Mouse (Mus musculus): ENCODE results near the gene Gm35315.
"Not testable (repeated sequence)": the region's sequence is repeated elsewhere in the genome, so short reads cannot be mapped to it uniquely, and the experiment has no call there.

Gene Gm35315

GRCm38 (mm10) chr5:110101716-110102347 lies 7.6 kb upstream of the Gm35315 start:
- DNase-seq (ENCODE audit: low spot score): no peak

DNA sequence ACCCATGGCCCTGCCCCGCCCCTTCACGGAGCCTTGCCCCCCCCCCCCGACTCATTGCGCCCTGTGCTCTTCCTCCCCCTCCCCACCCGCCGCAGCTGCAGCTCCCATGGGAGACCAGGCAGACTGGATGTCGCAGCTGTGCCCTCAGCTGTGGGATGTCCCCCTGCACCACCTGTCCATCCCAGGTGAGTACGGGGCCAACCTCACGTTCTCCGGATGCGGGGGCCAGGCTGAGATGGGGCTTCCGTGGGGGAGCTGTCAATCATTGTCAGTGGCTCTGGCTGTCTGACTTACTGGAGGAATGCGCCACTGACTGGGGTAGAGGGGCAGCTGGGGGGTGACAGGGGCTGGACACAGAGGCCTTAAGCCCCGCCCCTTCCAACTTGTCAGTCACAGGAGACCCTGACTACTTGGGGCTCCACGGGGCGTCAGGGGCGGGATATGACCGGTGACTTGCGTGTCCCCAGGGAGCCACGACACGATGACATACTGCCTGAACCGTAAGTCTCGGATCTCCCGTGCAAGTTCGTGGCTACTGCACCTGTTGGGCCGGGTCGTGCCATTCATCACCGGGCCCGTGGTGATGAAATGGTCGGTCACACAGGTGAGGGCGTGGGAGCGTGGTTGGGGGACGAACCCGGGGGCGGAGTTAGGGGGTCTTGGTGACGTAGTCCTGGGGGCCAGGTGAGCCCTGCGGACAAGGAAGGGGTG lies 6.9 kb upstream of the Gm35315 start:
- no peak for DNase-seq (ENCODE audit: low spot score)

- DNase-seq (ENCODE audit: low spot score): no peak
These were observed 5.7 kb upstream of the Gm35315 start, which contains the start of gene Plcxd1 for GRCm38 (mm10) chr5:110099656-110100580. Plcxd1 (plus strand) TSS chr5:110099969.

DNA sequence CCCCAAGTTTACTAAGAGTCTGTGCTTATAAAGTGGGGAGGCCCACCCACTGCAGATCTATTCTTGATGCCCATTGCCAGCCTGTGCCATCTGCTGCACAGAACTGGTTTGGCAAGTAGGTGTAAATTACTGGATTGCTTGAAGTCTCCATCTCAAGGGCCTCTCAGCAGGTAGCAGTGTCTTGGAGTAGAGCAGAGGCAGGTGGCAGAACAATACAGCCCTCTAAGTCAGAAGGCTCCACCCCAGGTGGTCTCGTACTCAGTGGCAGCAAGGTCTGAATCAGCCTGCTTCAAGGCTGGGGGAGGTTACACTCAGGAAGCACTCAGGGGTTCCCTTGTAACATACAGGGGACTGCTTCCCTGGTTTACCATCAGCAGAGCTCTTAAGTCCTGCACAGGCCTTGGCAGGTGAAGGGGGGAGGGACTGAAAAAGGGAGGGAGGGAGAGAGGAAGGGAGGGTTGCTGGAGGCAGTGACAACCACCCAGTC lies 4.8 kb upstream of the Gm35315 start:
- DNase-seq (ENCODE audit: low spot score): no peak

GRCm38 (mm10) chr5:110094847-110095213 lies 610 bp upstream of the Gm35315 start:
- no peak for DNase-seq (ENCODE audit: low spot score)

- no peak for DNase-seq (ENCODE audit: low spot score)
These were observed 2.7 kb downstream of the Gm35315 start for GRCm38 (mm10) chr5:110091546-110091945.

DNA sequence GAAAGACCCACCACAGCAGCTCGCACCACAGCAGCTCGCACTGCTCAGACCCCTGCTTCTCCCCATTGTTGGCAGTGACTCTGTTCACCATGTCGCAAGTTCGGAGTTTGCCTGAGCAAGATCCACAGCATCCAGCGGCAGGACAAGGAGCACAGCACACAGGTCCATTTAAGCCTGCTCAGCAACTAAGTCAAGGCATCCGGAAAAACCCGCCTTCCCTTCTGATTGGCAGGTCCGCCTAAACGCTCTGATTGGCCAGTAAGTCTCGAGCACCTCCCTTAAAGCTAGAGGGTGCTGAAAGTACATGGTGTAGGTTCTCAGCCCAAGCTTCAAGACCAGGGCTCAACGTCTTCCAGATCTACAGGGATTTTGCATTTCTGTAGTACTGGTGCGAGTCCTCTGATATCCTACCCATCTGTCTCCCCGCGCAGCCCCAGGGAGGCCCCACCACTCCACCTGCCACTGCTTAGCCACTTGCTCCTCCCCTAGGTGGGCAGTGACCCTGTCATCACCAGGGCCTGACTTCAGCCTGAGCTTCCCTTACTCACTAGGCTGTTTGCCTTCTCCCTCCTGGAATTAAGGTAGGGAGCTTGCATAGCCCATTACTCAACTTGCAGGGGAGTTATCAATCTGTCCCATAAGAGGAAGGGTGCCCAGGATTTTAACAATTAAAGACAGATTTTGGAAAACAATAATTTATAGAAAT lies 7.9 kb downstream of the Gm35315 start:
- no peak for DNase-seq (ENCODE audit: low spot score)

DNA sequence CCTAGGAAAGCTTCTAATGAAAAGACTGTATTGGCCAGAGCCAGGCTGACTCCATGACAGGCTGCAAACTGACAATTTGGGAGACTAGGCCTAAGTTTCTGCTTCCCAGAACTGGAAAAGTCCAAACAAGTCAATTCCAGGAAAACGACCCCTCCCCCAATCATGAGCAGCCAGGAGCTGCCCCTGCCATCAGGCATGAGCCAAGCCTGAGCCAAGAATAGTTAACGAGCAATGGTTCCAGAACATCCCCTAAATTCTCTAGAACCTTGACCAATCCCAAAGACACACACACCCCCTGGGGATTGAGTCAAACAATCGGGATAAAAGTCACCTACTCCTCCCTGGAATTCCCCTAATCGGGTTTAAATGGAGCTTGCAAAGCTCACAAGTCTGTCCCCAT lies 11.3 kb downstream of the Gm35315 start:
- no peak for DNase-seq (ENCODE audit: low spot score)

- DNase-seq (ENCODE audit: low spot score): not testable (repeated sequence)
These were observed 21.8 kb downstream of the Gm35315 start, which contains the start of gene Gm17655 for GRCm38 (mm10) chr5:110072413-110072812. Gm17655 (minus strand) TSS chr5:110072513.

DNA sequence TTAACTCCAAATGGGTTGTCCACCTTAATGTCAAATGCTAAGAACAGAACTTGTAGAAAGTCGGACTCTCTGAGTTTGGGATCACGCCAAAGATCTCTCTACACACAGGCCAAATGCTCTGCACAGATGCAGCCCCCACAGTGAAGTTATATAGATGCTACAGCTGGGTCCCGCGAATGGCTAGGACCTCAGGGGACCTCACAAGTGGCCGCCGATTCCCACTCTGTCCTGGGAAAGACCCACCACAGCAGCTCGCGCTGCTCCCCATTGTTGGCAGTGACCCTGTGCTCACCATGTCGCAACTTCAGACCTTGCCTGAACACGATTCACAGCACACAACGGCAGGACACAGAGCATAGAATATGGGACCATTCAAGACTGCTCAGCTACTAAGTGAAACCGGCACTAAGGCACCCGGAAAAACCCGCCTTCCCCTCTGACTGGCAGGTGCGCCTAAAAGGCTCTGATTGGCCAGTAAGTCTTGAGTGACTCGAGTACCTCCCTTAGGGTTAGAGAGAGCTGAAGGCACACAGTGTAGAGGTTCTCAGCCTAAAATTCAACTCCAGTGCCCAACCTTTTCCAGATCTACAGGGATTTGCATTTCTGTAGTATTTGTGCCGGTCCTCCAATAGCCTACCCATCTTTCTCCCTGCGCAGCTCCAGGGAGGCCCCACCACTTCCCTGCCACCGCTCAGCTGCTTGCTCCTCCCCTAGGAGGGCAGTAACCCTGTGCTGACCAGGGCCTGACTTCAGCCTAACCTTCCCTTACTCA lies 36.4 kb downstream of the Gm35315 start:
- peak; percentile 90 for DNase-seq (ENCODE audit: low spot score)
